Mouse (Mus musculus): Measurements from ENCODE around the gene Tmprss15.
A peak's percentile ranks its signal among the peaks of the same experiment; 100 is the strongest.

The Tmprss15 gene

GRCm38 (mm10) chr16:79090997-79091396 lies at the start of gene Tmprss15:
Tmprss15 (minus strand) TSS chr16:79091097.
- no peak for DNase-seq

- DNase-seq = no peak
These were observed 24.0 kb upstream of the Tmprss15 start for GRCm38 (mm10) chr16:79114879-79115278.

- no peak for DNase-seq
These were observed 18.6 kb upstream of the Tmprss15 start for GRCm38 (mm10) chr16:79109516-79109915.

GRCm38 (mm10) chr16:79108969-79109368 lies 18.1 kb upstream of the Tmprss15 start:
- DNase-seq = no peak

- DNase-seq = no peak
These were observed 9.4 kb upstream of the Tmprss15 start for GRCm38 (mm10) chr16:79100325-79100724.

- DNase-seq = no peak
These were observed 7.4 kb upstream of the Tmprss15 start for GRCm38 (mm10) chr16:79098321-79098720.

- DNase-seq = no peak
These were observed 4.3 kb downstream of the Tmprss15 start for GRCm38 (mm10) chr16:79086550-79086949.

GRCm38 (mm10) chr16:79063848-79064247 lies 27.0 kb downstream of the Tmprss15 start:
- no peak for DNase-seq

GRCm38 (mm10) chr16:79058775-79059558 lies 31.9 kb downstream of the Tmprss15 start:
- DNase-seq = peak in 1 of 2 experiments; percentile 18

- DNase-seq = no peak
These were observed 58.3 kb downstream of the Tmprss15 start for GRCm38 (mm10) chr16:79032593-79032992.

- no peak for DNase-seq
These were observed 88.1 kb downstream of the Tmprss15 start for GRCm38 (mm10) chr16:79002812-79003211.

GRCm38 (mm10) chr16:79001679-79002078 lies 89.2 kb downstream of the Tmprss15 start:
- DNase-seq = no peak

- DNase-seq = no peak
These were observed 114.5 kb downstream of the Tmprss15 start for GRCm38 (mm10) chr16:78976384-78976783.

GRCm38 (mm10) chr16:78974099-78974498 lies 116.8 kb downstream of the Tmprss15 start:
- no peak for DNase-seq

GRCm38 (mm10) chr16:78969091-78969731 lies 121.7 kb downstream of the Tmprss15 start:
- DNase-seq = peak; percentile 0 to 4

- DNase-seq = no peak
These were observed 133.5 kb downstream of the Tmprss15 start for GRCm38 (mm10) chr16:78957434-78957833.

- DNase-seq = no peak
These were observed 140.5 kb downstream of the Tmprss15 start for GRCm38 (mm10) chr16:78950359-78950758.

GRCm38 (mm10) chr16:78937755-78938154 lies 153.1 kb downstream of the Tmprss15 start:
- DNase-seq = no peak

- DNase-seq = no peak
These were observed 156.6 kb downstream of the Tmprss15 start for GRCm38 (mm10) chr16:78934298-78934697.

- DNase-seq = peak in 1 of 2 experiments; percentile 1
These were observed 159.4 kb downstream of the Tmprss15 start for GRCm38 (mm10) chr16:78931287-78932025.

- peak; percentile 1 to 8 for DNase-seq
These were observed 160.3 kb downstream of the Tmprss15 start, which contains the start of gene Chodl for GRCm38 (mm10) chr16:78930382-78931286. Chodl (plus strand) TSS chr16:78930948.

- no peak for DNase-seq
These were observed 168.3 kb downstream of the Tmprss15 start for GRCm38 (mm10) chr16:78922644-78923043.

Data from kidney, postnatal 36 days (tissue).